Mouse (Mus musculus) stomach, postnatal 0 days (tissue): ENCODE results near the gene Farp1. TPM values are rescaled to one million over a fixed set of nuclear protein-coding genes. Genes with fewer than 3 reads are reported as not detected.
A peak's percentile ranks its signal among the peaks of the same experiment; 100 is the strongest.

Experiments
- ATAC-seq: fragments of 200-750 bp; cut with Nextera tagmentation; 2 replicates; pipeline ENCODE4 v1.8.0; 2017; ENCODE audit not compliant: low FRiP score, low TSS enrichment
- DNase-seq: peaks from one replicate; pipeline ENCODE4 v3.0.0-alpha.2; 2016; ENCODE audit warnings: low spot score
- H3K27ac ChIP-seq: fragments of 300-500 bp; sonication (generic); replicated peaks from 2 replicates; pipeline ENCODE4 v1.5.1; 2014; ENCODE audit warnings: mild to moderate bottlenecking, control low read depth
- H3K27me3 ChIP-seq: fragments of 300-500 bp; sonication (generic); 2 replicates; pipeline ENCODE4 v1.6.1; 2014; ENCODE audit warnings: low read length; ENCODE audit not compliant: control insufficient read depth, insufficient read depth
- H3K36me3 ChIP-seq: fragments of 300-500 bp; sonication (generic); 2 replicates; pipeline ENCODE4 v1.6.1; 2014; ENCODE audit warnings: low read length, mixed read lengths; ENCODE audit not compliant: control insufficient read depth, insufficient read depth
- H3K4me1 ChIP-seq: fragments of 300-500 bp; sonication (generic); replicated peaks from 2 replicates; pipeline ENCODE4 v1.6.1; 2014; ENCODE audit warnings: antibody characterized with exemption; ENCODE audit not compliant: control insufficient read depth, insufficient read depth
- H3K4me2 ChIP-seq: fragments of 300-500 bp; sonication (generic); replicated peaks from 2 replicates; pipeline ENCODE4 v1.6.1; 2014; ENCODE audit warnings: low read depth, mild to moderate bottlenecking, control low read depth, moderate library complexity
- H3K4me3 ChIP-seq: fragments of 300-500 bp; sonication (generic); 2 replicates; pipeline ENCODE4 v1.5.1; 2014; ENCODE audit warnings: low read depth, low read length, control low read depth
- H3K9ac ChIP-seq: fragments of 300-500 bp; sonication (generic); 2 replicates; pipeline ENCODE4 v1.6.1; 2014; ENCODE audit warnings: mild to moderate bottlenecking, low read length, control low read depth, mixed read lengths
- H3K9me3 ChIP-seq: fragments of 300-500 bp; sonication (generic); 2 replicates; pipeline ENCODE4 v1.6.1; 2016; ENCODE audit warnings: low read length; ENCODE audit not compliant: control insufficient read depth
- CTCF ChIP-seq: IDR thresholded peaks from 2 replicates; pipeline ENCODE4 v1.5.1; 2016; ENCODE audit warnings: antibody characterized with exemption, low read depth, mild to moderate bottlenecking, moderate library complexity
- EP300 ChIP-seq: optimal IDR thresholded peaks from 2 replicates; pipeline ENCODE3; 2016; ENCODE audit warnings: antibody characterized with exemption
- WGBS: fragments of 180-500 bp; shearing (Covaris S2); extraction: QIAGEN DNeasy Blood & Tissue Kit; methylation state at CpG from one replicate; pipeline ENCODE4 v1.1.7; 2014; 5-methylcytosine and 5-hydroxymethylcytosine counted together
- polyA plus RNA-seq: library from polyadenylated mRNA; unstranded; fragments of >200 nt; fragmentation: Nextera tagmentation; extraction: Ambion mirVana; gene quantifications from 2 replicates; pipeline ENCODE4 v1.2.1, GENCODE M21; 2015

The Farp1 gene
- polyA plus RNA-seq, 1 experiment from 2014 or later = 4.6 TPM

- no peak overlapping the region for H3K27ac ChIP-seq
- WGBS = 79% methylated on average over 13 of the region's 13 CpGs
- ATAC-seq (no peak), DNase-seq (no peak)
- H3K4me2 ChIP-seq = no peak overlapping the region
- TF ChIP-seq EP300 = no peak
- no peak for TF ChIP-seq CTCF
- H3K27me3 ChIP-seq = no peaks in the 10 kb centered on the region
- H3K36me3 ChIP-seq = peaks cover 4% of the 10 kb centered on the region; the same call in 1 of the 2 replicates
- no peaks in the 10 kb centered on the region for H3K4me1 ChIP-seq
- H3K9me3 ChIP-seq = no peaks in the 10 kb centered on the region
- no peak overlapping the region for H3K4me3 ChIP-seq
- H3K9ac ChIP-seq = no peak overlapping the region
Observed at GRCm38 (mm10) chr14:121255469-121255868, 220.5 kb downstream of the Farp1 start.

- H3K4me3 ChIP-seq = no peak overlapping the region
- H3K4me2 ChIP-seq = no peak overlapping the region
- TF ChIP-seq EP300 = no peak
- no peak for TF ChIP-seq CTCF
- peaks cover 6% of the 10 kb centered on the region; the same call in 1 of the 2 replicates for H3K36me3 ChIP-seq
- no peak for DNase-seq
- H3K27ac ChIP-seq = no peak overlapping the region
- no peaks in the 10 kb centered on the region for H3K9me3 ChIP-seq
- WGBS = 86% methylated on average over 7 of the region's 7 CpGs
- no peaks in the 10 kb centered on the region for H3K4me1 ChIP-seq
- no peak for ATAC-seq
- H3K27me3 ChIP-seq = no peaks in the 10 kb centered on the region
- no peak overlapping the region for H3K9ac ChIP-seq
Observed at GRCm38 (mm10) chr14:121256896-121257295, 221.9 kb downstream of the Farp1 start.

GRCm38 (mm10) chr14:121259332-121259731 is 224.3 kb downstream of the Farp1 start:
- DNase-seq (no peak), ATAC-seq (no peak)
- Histone ChIP-seq H3K27me3 (no peaks in the 10 kb centered on the region), H3K4me3 (no peak overlapping the region), H3K27ac (no peak overlapping the region), H3K4me2 (no peak overlapping the region), H3K36me3 (peaks cover 6% of the 10 kb centered on the region; the same call in 1 of the 2 replicates), H3K9ac (no peak overlapping the region), H3K9me3 (no peaks in the 10 kb centered on the region), H3K4me1 (no peaks in the 10 kb centered on the region)
- 86% methylated on average over 11 of the region's 11 CpGs for WGBS
- TF ChIP-seq EP300 (no peak), CTCF (no peak)

GRCm38 (mm10) chr14:121259789-121260188 is 224.8 kb downstream of the Farp1 start:
- no peaks in the 10 kb centered on the region for H3K27me3 ChIP-seq
- no peak overlapping the region for H3K4me2 ChIP-seq
- peaks cover 6% of the 10 kb centered on the region; the same call in 1 of the 2 replicates for H3K36me3 ChIP-seq
- no peaks in the 10 kb centered on the region for H3K9me3 ChIP-seq
- H3K4me3 ChIP-seq = no peak overlapping the region
- H3K27ac ChIP-seq = no peak overlapping the region
- TF ChIP-seq EP300 (no peak), CTCF (peak; percentile 83)
- ATAC-seq (no peak), DNase-seq (peak; percentile 69)
- H3K9ac ChIP-seq = no peak overlapping the region
- WGBS = 54% methylated on average over 7 of the region's 7 CpGs
- no peaks in the 10 kb centered on the region for H3K4me1 ChIP-seq

- Histone ChIP-seq H3K4me2 (no peak overlapping the region), H3K27me3 (no peaks in the 10 kb centered on the region), H3K9ac (no peak overlapping the region), H3K4me1 (no peaks in the 10 kb centered on the region), H3K36me3 (peaks cover 6% of the 10 kb centered on the region; the same call in 1 of the 2 replicates), H3K27ac (no peak overlapping the region), H3K9me3 (no peaks in the 10 kb centered on the region), H3K4me3 (no peak overlapping the region)
- WGBS = 70% methylated on average over 5 of the region's 5 CpGs
- ATAC-seq (no peak), DNase-seq (no peak)
- TF ChIP-seq CTCF (no peak), EP300 (no peak)
Observed at GRCm38 (mm10) chr14:121261229-121261879, 226.4 kb downstream of the Farp1 start.

- Histone ChIP-seq H3K4me2 (no peak overlapping the region), H3K27me3 (no peaks in the 10 kb centered on the region), H3K4me3 (no peak overlapping the region), H3K4me1 (no peaks in the 10 kb centered on the region), H3K9me3 (no peaks in the 10 kb centered on the region), H3K27ac (no peak overlapping the region), H3K36me3 (peaks cover 4% of the 10 kb centered on the region; the same call in 1 of the 2 replicates), H3K9ac (no peak overlapping the region)
- TF ChIP-seq EP300 (no peak), CTCF (no peak)
- no peak for DNase-seq
- 59% methylated on average over 4 of the region's 4 CpGs for WGBS
- ATAC-seq = no peak
Observed at GRCm38 (mm10) chr14:121262606-121263005, 227.6 kb downstream of the Farp1 start.
